Mouse (Mus musculus) brain, embryonic 14.5 days (tissue): ENCODE data around the gene Abcg4.

Experiments
- CTCF ChIP-seq: fragments of 200-500 bp; IDR thresholded peaks from 2 replicates; pipeline ENCODE4 v1.5.1; 2012; ENCODE audit warnings: inconsistent platforms, mild to moderate bottlenecking, moderate library complexity, borderline replicate concordance; ENCODE audit not compliant: insufficient read depth, insufficient read length; ENCODE audit errors: extremely low read depth
- POLR2A ChIP-seq: fragments of 200-500 bp; IDR thresholded peaks from 2 replicates; pipeline ENCODE4 v1.6.1; 2012; ENCODE audit warnings: mild to moderate bottlenecking, inconsistent platforms, borderline replicate concordance; ENCODE audit not compliant: poor library complexity, insufficient read depth, insufficient read length, severe bottlenecking; ENCODE audit errors: extremely low read depth

DNA sequence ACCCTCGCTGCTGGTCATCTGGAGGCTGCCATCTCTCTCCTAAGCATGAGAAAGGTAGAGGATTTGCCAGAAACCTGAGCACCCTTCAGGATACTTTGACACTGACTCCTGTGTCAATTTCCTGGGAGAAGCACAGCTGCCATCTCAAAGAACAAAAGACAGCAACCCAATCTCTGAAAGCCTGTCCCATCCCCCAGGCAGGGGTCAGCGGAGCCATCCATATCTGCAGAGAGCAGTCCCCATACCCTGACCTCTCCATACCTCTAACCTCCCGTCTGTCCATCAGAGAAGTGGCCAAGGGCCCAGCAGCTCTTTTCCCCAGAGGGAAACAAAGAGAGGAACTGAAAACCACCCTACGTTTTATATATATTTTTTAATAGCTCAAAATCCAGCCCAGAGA is 51.8 kb downstream of the Abcg4 start:
- TF ChIP-seq CTCF (no peak), POLR2A (no peak)
